Mouse (Mus musculus) testis, postnatal 10 days (tissue): ENCODE results near the gene Casp7.

Experiments used
- DNase-seq: peaks from one replicate; pipeline ENCODE4 v3.0.0; 2021; ENCODE audit warnings: low spot score

Casp7 gene

DNA sequence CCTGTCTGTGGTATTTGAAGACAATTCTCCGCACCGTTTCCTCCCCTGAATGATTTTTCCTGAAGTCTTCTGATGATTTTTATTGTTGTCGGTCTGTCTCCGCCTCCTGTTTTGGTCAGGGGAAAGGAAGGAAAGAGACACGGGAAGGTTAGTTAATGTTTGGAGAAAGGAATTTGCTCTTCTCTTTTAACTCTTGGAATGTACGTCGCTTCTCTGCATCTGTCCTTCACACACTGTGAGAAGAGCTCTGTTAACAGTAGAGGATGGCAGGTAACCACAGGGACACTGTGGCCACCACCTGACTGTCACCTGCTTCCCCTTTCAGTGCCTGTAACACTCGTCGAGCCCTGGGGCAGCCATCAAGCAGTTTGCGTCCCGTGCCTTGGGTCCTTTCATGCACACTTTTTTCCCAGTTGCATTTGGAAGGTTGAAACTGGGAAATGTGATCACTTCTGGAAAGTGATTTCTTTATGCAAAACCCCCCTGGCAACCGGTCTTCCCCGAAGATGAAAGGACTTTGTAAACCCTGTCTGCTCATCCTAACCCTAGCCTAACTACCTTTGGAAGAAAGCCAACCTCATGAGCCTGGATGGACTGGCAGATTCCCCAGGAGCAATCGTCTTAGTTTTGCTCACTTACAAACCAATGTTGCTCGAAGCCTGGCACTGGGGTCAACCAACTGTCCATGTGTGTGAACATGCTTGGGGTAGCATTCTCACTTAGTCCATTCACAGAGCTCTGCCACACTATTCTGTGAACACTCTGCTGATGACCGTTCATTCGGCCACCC is 27.9 kb downstream of the Casp7 start:
- DNase-seq = no peak

DNA sequence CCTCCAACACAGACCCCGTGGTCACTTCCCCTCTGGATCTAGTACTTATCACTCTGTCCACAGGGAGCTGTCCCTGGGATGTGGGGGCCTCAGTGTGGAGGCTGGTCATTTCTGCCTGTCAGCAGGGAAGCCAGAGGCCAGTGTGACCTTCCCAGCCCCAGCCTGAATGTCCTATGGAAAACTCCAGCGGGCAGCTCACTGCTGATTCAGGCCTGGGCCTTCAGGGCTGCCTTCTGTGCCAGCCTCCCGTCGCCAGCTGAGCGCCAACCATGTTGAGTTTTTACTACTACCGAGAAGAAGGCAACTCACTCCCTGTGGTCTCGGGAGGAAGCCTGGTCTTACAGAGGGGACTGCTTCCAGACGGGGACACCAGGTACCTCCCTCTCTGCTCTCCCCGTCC is 28.6 kb downstream of the Casp7 start:
- DNase-seq = no peak

DNA sequence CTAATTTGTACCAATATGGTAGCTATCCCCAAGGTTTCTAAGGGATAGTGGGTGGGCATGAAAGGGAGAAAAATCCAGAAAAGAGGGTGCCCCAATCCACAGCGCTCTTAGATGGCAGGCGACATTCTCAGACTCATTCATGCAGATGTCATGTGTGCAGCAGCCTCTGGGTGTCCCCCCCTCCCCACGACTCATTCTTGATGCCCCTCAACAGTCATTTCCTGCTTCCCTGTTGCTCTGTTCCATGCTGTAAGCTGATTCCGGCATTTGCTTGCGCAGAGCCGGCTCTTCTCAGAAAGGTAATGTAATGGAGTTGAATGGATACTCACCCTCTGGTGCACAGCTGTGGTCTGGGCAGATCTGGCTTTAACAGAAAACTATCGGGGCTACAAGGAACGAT is 33.4 kb downstream of the Casp7 start:
- DNase-seq = no peak

DNA sequence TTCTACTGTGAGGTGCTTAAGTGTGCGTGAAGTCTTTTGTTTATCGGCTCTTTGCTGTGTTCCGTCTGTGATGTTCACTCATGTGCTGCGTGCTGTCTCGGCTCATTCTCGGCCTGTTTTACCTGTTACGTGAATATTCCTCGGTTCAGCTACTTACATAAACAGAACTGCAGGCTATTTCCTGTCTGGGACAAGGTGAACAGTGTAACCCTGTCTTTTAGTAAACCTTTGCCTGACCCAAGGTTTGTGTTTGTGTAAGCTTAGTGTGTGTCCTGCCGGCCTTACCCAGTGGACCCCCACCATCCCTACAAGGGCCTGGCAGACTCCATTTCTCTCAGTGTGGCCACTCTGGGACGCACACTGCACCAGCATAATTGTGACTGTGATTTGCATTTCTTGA is 35.8 kb downstream of the Casp7 start:
- no peak for DNase-seq

DNA sequence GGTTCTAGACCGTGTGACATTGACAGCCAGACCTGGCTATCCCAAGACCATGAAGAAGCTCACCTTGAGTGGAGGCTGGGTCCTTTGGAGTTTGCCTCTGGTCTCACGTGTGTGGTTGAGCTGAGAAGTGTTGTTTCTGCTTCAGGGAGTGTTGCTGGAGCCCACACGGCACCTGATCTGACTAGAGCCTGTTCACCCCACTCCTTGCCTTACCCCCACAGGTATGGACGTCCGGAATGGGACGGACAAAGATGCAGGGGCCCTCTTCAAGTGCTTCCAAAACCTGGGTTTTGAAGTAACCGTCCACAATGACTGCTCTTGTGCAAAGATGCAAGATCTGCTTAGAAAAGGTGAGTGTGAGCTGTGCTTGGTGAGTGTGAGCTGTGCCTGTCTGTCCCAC is 36.7 kb downstream of the Casp7 start:
- no peak for DNase-seq

DNA sequence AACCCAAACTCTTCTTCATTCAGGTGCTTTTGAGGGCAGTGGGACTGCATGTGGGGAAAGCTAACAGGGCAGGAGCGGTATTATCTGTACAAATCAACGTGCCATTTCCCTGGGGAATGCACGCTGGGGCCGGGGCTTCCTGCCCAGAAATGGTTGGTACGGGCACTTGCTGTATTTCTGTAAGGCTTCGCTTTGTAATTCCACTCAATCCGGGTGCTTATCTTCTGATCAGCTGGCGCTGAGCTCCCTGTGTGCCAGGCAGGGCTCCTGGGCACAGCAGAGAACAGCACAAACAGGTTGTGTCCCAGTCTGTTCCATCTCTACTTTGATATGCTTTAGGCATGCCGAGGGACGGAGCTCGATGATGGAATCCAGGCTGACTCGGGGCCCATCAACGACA is 39.5 kb downstream of the Casp7 start:
- DNase-seq = no peak

DNA sequence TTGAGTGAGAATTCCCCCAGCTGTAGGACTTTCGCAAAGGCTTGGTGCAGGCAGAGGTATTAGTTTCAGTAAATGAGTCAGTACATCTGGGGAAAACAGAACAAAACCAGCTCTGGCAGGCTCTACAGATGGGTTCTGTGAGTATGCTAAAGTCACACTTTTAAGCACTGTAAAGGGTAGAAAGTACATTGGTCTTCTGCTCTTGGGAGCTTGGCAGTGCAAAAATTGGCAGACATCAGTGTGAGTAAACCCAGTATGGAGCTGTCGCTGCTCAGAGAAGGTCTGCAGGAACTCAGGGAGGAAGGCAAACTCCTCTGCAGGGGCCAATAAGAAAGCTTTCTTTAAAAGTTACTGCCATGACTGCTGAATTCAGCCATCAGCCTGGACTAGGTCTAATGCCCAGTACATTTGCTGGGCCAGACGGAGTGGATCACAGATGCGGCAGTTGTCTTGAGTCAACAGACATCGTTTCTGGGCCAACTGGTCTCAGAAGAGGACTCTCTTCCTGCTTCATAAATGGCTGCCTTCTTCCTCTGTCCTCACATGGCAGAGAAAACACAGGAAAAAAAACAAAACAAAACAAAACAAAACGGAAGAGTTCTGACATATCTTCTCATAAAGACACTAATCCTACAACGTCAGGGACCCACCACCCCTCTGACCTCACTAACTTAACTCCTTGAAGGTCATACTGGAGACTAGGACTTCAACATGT is 41.6 kb downstream of the Casp7 start:
- DNase-seq = no peak

DNA sequence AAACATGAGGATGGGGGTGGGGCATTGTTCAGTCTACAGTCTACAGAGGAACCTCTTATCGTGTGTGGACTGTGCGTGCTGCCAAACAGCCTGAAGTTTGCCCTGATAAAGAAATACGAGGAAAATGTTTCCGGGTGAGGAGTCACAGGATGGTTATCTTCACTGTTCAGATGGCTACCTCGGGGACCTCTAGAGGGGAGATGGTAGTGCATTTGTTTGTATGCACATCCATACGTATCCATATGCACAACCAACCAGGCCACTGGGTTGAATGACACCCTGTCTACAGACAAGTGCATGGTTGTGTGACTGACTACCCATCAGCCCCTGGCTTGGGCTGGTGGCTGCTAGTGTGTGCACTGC is 42.1 kb downstream of the Casp7 start:
- DNase-seq = no peak

DNA sequence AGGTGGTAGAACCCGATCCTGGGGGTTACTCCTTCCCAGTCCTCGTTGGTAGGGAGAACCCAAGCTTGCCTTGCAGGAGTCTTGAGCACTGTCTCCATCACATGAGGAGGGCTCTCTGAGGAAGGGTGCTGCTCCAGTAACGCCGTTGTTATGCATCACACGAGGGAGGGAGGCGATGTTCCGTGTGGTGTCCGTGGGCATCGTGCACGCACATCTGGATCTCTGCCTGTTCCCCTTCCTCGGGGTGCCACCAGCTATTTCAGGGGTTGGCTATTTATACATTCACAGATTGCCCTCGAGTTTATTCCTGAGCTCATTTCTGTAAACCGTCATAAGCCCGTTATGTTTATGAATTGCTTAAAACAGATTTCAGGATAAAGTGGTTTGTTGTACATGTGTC is 46.5 kb downstream of the Casp7 start:
- no peak for DNase-seq

DNA sequence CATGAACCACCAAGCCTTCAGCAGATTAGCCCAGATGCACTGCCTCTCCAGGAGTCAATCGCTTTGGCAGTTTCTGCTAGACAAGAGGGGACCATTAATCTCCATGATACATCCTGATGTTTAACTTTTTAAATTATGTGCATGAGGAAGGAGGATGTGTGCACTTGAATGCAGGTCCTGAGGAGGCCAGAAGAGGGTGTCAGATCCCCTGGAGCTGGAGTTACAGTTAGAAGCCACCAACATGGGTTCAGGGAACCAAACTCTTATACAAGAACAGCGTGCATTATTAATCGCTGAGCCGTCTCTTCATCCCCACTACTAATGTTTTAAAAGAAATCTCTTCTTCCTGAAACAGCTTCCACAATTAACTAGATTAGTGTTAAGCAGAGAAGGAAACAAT is 51.9 kb downstream of the Casp7 start:
- DNase-seq = no peak

DNA sequence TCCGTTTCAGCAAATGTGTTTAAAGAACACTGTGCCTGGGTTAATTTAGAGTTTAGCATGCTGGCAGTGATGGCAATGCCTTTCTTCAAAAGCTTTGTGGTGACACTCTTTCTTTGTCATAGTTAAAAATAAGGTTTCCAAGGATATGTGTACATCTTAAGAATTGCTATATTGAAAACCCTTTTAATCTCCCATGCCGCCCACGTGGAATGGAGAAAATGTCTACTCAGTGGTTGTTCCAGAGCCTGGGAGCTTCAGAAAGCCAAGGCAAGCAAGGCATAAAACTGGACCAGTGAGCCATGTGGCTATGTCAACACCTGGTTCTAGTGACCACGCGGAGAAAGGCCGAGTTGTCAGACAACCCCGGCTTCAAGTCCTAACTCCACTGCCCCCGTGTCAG is 52.6 kb downstream of the Casp7 start:
- DNase-seq = no peak

DNA sequence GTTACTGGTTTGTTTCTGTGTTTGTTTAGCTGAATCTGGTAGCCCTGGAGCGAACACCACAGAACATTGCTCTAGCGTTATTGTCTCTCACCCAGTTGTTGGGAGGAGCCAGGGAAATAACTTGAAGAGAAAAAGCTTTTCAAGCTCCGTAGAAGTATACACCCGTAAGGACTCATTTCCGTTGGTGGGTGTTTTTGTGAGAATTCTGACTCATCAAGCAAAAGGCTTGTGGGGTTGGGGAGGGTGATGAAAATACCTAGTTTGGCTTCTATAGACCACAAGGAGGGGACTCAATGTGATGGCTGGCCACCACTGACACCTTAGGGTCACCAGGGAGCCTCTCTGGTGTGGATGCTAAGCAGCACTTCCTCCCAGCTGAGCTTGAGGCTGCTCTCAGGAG is 54.0 kb downstream of the Casp7 start:
- DNase-seq = no peak

DNA sequence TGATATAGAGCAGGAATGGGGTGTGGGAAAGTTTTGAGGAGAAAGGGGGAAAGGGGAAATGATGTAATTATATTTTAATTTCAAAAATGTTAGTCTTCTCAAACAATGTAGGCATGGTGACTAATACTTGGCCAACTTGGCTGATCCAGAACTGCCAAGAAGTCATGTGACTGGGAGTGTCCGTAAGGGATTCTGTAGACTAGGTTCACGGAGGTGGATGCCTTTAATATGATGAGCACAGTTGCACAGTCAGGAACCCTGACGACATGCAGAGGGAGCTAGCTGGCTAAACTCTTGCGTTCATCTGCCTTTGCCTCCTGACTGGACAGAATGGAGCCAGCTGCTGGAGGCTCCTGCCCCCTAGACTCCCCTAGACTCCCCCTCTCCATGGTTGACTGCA is 54.9 kb downstream of the Casp7 start:
- DNase-seq = no peak

DNA sequence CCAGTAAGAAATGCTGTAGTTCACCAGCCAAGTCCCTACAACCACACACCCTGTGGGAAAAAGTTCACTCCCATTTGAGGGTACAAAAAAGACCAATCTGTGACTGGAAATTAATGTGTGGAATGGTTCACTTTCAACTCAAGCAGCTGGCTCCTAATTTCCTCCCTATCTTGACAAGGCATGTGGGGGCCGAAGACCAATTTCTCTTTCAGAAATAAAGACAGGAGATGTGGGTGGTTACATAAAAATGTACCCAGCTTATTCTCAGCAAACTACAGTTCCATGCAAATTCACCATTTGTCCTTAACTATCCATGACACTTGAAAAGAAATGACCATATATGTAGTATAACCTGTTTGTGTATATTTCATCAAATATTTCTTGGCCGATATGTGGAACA is 55.5 kb downstream of the Casp7 start:
- no peak for DNase-seq

DNA sequence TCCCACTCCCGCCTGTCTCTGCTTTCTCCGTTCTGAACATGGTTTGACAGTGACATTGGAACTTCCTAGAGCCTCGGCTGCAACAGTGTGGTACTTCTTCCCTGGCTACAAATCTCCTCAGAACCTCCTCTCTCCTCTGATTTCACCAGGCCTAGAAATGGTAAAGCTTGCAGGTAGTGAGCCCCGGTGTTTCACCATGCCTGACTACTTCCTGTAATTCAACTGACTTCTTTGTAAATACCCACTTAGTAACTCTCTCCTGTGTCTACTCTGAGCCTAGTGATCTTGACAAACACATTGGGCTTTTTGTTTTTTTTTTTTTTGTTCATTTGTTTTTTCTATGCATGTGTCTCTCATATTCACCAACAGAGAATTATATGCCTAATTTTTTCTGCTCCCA is 57.9 kb downstream of the Casp7 start:
- no peak for DNase-seq

DNA sequence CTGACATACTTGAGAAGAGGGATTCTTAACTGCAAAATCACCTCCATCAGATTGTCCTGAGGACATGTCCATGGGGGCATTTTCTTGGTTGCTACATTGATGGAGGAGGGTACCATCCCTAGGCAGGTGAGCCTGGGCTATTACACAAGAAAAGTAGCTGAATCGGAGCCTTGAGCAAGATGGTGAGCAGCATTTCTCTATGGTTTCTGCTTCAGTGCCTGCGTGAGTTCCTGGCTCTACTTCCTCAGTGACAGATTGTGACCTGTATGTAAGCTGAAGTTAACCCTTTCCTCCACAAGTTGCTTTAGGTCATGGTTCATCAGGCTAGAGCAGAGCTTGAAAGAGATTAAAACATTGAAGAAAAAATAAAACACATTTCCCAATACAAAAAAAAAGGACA is 58.4 kb downstream of the Casp7 start:
- DNase-seq = no peak

DNA sequence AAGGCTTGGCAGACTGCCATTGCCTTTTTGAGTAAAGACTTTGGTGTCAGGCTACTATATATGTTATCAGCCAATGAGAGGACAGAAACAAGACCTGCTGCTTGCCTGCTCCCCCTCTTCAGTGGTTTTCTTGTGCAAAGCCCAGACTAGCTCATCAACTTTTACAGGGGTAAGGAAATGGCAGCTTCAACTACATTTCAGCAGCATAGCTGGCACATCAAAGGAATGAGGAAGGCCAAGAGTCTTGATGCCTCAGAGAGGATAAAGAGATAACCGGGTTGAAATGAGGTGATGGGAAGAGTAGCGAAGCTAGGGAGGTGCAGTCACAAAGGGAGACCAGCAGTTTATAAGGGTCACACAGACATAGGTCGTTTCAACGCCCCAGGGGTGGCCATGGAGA is 60.6 kb downstream of the Casp7 start:
- no peak for DNase-seq

DNA sequence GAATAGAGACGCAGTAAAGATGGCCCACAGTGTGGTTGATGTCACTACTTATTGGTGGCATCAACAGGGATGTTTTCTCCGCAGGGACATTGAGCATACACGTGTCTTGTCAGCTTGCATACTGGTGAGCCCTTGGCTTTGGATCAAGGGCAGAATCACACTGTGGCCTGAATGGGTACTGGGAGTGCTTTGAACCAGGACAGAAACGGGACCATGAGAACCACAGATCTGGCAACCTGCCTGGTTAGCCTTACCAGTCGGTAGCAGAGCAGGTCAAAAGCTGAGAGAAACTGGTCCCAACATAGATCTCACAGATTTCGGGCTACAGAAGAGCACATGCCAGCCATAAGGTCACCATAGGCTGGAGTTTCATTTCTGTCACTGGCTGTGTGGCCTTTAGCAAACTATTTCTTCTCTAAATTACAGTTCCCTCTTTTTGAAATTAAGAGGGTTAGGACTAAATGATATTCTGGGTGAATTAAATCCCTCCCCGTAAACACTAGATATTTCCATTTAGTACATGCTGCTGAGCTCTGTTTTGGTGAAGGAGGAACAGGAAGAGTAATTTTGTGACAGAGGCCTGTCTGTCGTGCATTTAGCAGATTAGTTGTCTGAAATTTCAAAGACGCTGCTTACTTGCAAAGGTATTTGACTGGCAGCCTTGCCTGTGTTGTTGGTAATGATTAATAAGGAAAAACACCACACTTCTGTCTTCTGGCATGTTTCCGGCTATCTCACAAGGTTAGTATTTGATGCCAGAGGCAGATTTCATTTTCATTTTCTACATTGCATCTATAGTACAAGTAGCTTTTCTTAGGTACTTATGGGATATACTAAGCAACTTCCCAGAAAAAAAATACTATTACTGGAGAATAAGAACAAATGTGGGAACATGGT is 62.5 kb downstream of the Casp7 start:
- DNase-seq = no peak

DNA sequence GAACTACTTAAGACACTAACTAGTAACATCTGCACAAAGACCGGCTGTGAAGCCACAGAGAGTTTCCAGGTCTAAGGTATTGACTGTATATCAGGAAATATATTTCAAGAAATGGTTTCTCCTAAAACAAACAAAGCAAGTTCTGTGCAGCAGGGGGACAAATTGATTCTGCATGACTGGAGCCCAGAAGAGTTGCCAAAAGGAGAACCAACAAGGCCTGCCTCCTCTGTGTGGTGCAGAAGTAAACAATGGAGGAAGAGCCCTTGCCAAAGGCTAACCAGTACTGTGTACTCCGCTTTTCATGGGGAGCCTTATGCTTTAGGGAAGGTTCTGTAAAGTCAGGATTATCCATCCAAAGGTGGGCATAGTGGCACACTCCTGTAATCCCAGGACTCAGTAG is 63.3 kb downstream of the Casp7 start:
- DNase-seq = no peak

DNA sequence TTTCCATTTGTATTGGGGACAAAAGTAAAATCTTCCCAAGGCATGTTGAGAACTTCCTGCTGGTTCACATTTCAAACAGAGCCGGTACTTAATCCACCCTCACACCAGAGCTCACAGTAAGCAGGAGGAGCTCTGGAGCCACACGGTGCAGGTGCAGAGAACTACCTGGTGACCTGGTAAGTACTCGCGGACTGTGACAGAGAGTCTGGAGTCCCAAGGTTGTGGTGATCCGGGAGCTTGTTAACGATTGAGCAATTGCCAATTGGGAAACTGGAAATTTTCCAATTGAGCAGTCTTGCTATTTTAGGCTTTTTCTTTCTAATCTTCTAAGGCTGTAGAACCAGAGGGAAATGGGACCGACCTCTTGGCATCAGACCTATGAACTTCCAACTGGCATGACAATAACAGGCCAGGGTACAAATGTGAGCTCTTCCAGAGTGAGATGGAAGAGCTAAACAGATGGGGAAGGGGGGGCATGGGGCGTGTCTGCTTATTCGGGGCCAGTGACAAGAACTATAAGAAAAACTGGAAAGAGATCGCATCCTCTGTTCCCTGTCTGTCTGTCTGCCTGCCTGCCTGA is 64.7 kb downstream of the Casp7 start, which contains the start of gene Plekhs1:
Gene Plekhs1 (plus strand): TSS at position 119 of the 580 bp plus-strand sequence.
- DNase-seq = no peak

DNA sequence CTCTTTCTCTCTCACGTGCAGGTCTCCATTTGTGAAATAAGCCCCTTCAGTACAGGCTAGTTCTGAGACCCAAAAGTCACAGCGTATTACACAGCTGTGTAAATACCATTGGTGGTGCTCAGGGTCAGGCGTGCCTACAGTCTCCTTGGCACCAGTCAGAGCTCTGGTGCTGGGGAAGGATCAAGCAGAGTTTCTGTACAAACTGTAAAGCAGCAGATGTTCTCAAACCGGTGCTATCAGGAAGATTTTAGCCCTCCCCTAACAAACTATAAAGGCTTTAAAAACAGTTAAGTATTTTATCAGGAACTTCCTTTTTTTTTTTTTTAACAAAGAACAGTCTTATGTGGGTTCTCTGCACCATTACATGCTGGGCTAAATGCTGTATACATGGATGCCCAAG is 65.9 kb downstream of the Casp7 start:
- no peak for DNase-seq

DNA sequence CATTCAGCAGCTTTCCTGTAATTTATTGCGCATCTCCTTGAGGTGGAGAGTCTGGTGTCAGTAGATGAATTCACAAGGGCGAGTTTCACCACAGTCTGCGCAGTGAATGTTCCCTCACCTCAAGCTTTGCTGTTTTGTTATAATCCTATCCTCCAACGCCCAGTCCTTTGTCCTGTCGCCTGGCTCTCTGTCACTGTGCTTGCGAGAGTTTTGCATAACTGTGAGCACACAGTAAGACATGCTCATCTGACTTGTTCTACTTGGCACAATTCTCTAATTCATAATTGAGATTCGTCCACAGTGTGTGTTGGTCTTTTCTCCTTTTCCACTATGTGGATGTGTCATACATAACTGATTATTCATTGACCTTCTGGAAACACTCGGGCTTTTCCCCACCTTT is 69.6 kb downstream of the Casp7 start:
- no peak for DNase-seq
